Mouse (Mus musculus): Measurements from ENCODE around the gene Cbfa2t3.

DNA sequence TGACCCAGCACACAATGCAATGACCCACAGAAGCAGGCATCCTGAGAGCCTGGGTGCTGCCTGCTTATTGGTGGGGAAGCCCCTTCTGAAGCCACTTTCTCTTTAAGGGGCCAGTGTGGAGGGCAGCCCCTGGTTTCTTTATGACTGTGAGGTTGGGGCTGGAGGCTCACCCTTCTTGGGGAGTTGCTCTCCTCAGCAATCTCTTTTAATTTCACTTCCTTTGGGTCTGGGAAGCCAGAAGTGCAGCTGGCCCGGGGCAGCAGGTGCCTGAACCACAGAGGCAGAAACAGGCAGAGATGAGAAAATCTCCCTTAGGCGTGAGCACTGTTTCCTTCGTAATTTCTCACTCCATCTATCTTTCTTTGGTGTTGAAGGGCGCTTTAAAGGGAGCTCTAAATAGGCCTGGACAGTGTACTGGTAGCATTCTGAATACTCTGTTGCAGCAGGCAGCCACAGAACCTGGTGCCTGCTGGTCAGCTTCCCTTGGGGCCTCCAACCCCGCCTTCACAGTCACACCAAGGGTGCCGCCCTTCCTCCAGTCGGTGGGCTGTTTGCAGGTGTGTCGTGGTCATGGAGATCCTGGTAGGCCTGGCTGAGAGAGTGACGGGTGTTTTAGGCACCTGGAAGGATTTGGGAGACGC lies 3.5 kb upstream of the Cbfa2t3 start:
- no peak for TF ChIP-seq CTCF (IDR thresholded peaks at IDR 0.05)
- TF ChIP-seq EP300 (IDR thresholded peaks at IDR 0.05): no peak

All from lung, postnatal 0 days (tissue).